Mouse (Mus musculus) urinary bladder, adult 18-20 months (tissue): Measurements from ENCODE around the gene Tbc1d22a.

Experiments used
- DNase-seq, 2 experiments: peaks; one replicate each; pipeline ENCODE4 v3.0.0; 2022; ENCODE audit warnings: low spot score in 2 of 2, mixed read lengths in 2 of 2

Gene Tbc1d22a

DNA sequence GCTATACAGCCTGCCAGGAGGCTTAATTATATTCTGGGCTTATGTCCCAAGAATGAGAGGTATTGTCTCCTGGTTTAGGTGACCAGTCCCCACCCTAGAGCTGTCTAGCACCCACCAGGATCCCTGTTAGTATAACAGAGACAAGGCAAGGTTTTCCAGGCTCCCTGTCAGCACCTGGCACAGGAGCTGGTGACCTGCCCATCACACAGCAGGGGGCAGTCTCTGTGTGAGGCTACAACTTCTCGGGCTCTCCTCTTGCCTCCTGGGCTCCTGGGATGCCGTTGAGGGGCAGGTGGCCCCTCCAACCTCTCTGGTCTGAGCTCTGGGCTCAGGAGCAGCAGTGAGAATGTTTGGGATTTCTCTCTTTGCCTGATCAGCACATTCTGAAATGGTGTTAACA, 171.2 kb downstream of the Tbc1d22a start:
- DNase-seq, result no peak

DNA sequence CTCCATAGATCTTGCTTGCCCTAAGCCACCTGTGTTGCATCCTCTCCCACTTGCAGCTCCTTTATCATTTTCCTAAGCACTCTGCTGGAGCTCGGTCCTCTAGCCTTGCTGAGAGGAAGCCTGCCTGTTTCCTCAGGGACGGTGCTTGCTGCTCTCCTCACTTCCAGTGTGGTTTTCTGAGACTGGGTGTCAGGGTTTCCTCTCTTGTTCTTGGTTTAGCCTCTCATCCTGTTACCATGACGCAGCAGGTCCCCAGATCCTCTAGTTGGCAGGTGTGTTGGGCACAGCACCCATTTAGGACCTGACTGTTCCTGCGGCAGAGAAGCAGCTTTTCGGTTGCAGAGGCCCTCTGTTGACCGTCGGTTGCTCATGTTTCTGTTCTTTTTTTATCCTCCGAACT, 172.1 kb downstream of the Tbc1d22a start:
- DNase-seq, result no peak

DNA sequence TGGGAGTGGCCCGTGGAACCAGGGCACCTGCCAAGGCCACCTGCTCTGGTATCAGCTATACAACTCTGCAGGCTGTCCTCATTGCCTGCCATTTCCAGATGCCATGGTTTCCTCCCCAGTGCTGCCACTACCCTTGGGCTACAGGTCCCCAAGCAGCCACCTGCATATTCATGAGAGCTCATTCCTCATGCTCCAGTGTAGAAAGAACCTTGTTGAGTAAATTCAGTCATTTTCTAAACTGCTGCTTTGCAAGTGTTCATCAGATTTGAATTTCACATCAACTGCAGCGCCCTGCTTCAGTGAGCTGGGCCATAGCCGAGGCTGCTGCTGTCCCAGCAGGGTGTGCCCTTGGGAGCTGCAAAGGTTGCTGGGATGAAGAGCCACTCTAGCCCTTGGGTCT, 174.3 kb downstream of the Tbc1d22a start:
- DNase-seq, result no peak

GRCm38 (mm10) chr15:86404866-86405265, 190.6 kb downstream of the Tbc1d22a start:
- DNase-seq, result no peak

DNA sequence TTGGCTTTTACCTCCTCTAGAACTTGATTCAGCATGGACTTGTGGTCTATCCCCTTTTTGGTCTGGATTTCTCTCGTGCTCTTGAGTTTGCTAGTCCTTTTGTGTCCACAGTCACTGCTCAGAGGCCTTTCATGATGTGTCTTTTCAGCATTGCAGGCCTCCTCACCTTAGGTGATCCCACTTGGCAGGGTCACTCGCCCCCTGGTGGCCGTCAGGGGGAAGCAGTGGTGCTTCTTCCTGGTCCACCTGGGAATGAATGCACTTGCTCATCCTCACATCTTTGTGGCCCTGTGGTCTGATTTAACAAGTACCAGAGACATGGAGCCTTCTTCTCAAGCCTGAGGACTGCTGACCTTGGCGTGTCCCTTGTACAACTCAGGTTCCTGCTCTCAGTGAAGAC, 191.3 kb downstream of the Tbc1d22a start:
- DNase-seq, result peak; percentile 30 to 37

GRCm38 (mm10) chr15:86409352-86409751, 195.1 kb downstream of the Tbc1d22a start:
- no peak for DNase-seq

DNA sequence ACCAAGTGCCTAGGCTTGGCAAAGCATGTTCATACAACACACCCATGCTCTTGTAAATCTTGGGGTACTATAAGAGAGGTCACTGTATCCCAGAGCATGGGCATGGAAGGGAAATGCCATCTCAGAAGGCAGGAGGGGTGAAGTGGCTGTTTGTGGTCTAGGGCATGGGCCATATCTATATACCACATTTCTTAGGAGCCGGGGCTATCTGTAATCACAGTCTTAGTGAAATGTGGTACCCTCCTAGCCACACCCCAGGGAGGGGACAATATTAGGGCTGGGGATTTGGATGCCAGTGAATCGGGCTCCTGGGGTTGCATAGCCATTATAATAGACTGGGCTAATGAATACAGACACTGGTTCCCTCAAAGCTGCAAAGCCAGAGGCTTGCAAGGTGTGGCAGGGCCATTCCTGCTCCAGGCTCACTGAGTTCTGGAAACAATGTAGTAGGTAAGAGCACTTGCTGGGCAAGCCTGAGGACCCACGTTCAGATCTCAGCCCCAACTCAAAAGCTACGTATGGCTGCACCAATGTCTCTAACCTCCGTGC, 197.3 kb downstream of the Tbc1d22a start:
- no peak for DNase-seq

DNA sequence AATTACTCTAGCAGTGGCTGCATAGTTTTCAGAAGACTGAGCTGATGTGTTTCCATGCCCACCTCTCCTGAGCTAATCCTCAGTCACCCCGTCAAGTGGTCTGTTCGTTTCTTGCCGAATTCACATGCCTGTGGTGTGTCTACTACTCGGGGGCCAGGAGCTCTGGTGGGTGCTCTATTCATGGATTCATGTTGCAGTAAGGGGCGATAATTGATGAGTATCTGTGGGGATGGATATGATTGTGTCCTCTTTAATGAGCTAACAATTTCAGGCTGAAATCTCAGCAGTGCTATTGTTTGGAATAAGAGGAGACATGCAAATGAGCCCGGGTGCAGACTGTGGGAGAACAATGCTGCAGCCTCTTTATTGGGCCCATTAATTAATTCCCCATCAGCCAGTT, 201.7 kb downstream of the Tbc1d22a start:
- no peak for DNase-seq

DNA sequence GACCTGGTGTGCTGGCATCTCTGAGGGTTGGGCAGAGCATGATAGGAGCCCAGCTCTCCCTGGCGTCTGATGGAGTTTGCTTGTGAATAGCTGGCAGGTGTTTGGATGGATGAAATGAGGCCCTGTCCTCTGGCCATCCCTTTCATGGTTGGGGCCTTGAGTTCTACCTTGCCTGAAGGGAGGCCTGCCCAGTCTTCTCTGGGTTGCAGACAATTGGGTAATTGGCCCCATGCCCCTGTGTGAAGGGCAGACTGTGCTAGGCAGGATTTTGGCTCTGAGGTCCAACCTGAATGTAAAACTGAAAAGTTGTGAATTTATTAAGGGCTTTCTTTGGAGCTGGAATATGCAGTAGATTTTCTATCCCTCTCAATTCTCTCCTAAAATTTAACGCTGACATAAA, 204.2 kb downstream of the Tbc1d22a start:
- no peak for DNase-seq

DNA sequence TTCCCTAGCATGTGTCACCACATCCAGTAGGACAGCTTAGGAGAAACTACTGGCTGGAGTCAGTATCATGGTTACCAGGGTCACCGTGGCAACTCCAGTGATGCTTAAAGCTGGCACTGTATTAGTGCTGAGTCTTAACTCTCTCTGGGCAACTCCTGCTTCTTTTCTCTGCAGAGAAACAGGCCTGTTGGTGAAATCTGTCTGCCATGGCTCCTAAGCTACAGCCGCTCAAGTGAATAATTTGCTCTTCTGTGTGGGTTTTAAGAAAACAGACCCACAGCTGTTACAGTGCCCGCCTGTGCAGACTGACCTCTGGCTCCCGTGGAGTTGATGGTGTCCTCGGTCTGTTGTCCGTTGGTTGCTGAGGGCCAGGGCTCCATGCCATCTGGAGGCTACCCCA, 205.4 kb downstream of the Tbc1d22a start:
- DNase-seq, result no peak

DNA sequence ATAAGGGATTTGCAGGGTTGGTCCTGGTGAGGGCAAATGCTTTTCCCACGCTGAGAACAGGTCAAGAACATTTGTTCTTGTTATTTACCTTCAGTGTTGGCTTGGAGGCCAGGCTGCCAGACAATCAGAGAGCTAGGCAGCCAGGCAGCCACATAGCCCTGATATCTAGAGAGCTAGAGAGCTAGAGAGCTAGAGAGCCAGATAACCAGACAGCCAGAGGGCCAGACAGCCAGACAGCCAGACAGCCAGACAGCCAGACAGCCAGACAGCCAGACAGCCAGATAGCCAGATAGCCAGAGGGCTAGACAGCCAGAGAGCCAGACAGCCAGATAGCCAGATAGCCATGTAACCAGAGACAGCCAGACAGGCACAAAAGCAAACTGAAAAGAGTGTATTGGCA, 208.6 kb downstream of the Tbc1d22a start:
- no peak for DNase-seq

DNA sequence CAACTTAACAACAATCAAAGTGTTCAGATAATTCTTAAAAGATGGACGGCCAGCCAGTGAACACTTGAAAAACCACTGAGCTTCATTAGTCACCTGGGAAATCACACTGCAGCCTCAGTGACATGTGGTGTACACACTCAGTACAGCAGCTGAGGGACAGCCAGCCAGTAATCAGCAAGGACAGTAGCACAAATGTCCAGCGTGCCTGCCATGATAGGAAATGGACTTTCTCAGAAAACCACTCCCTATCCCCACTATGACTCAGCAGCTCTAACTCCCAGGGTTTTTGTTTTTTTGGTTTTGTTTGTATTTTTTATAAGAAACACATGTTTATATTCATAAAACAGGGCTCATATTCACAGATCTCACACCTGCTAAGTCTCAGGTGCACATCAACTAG, 209.6 kb downstream of the Tbc1d22a start:
- no peak for DNase-seq

DNA sequence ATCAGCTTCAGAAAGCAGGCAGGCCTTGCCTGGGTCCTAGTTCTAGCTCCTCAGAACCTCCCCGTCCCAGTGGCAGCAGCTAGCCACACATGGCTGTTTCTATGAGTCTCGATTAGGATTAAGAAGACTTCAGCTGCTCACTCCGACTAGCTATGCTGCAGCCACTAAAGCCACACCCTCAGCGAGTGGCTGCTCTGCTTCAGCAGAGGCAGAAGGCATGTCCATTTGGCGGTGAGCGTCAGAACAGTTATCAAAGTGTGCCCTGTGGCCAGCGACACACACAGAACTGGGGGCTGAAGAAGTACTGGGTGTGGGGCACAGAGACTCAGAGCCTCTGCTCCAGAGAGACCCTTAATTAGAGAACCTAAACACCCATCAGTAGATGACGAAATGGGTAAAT, 210.7 kb downstream of the Tbc1d22a start:
- DNase-seq, result no peak

DNA sequence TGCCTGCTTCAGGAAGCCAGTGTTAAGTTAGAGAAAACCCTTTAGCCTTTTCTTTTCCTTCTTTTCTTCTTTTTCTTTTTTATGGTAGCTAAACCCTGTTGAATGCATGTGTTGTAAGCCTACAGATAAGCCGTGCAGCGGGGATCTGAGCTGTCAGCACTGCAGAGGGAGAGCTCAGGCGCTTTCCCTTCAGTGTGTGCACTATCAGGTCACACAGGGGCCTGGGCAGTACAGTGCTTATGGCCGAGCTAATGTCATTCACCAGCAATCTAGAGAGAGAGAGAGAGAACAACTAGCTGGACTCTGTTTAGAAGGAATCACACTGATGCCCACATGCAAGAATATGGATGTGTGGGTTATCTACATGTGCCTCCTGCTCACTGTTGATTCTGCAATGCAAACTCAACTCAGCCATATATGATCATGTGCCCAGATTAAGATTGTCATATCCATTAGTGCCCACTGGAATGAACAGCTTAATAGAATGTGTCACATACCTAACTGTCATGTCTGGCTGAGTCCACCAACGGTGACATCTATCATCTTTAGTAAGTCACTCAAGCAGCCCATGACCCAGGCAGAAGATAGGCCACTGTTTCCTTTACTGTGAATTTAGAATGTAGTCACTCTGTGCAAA, 212.2 kb downstream of the Tbc1d22a start:
- DNase-seq, result no peak

- no peak for DNase-seq
These were observed 213.2 kb downstream of the Tbc1d22a start for GRCm38 (mm10) chr15:86427439-86427838.

DNA sequence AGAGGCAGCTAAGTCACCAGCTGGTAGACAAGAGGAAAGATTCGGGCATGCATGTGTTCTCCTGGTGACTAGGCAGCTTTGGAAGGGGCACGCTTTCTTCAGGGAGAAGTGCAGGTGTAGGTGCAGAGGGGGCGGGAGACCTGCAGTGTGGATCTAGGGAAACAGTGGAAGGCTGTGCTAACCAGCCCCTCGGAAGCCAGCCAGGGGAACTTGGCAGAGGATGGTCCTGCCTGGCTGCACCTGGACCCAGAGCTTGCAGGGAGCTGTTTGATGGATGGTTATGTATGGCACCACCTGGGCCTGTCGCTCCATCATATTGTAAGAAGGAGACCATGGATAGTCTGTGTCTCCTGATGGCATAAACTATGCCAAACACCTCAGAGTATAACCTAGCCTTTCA, 214.2 kb downstream of the Tbc1d22a start:
- no peak for DNase-seq

DNA sequence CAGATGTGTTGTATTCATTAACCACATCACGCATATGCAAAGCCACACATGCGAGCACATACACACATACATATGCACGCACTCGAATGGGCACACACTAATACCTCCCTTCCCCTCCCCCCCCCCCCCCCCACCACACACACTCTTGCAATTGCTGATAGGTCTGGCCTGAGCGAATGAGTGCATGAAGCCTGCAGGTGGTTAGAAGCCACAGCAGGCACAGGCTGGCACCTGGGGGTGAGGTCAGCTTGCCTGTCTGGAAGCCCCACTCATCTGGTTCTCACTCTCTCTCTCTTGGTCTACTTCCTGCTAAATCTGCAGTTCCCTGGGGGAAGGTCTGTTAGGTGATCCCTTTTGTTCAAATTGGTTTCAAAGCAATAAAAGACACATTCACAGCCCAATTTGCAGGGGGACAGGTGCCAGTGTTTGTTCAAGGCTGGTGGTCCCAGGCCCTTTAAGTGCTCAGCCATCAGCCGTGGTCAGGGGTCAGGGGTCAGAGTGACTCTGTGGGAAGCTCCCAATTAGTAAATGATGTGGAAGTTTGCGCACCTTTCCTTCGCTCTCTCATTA, 215.6 kb downstream of the Tbc1d22a start:
- no peak for DNase-seq

DNA sequence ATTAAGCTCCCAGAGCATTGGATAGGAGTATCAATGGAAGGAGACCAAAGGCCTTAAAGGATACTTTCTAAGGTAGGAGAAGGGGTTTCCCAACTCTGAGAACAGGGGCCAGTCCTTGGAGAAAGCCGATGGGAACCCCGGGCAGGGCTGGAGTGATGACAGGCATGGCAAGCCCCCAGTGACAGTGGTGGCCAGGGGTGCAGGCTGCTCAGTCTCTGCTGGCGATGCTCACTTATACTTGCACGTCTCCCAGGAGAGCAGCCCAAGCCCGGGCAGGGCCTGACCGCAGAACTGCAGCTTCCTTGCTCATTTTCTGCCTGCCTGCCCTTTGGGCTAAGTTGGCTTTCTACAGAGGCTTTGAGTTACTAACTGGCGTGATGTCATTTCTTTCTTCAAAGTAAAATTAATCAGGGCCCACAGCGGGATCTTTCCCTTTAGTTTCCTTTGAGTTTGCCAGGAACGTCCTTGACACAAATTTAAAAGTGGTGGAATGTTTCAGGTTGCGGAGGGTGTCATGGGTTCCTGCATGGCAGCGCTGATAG, 217.4 kb downstream of the Tbc1d22a start:
- DNase-seq, result no peak

- no peak for DNase-seq
These were observed 218.5 kb downstream of the Tbc1d22a start for GRCm38 (mm10) chr15:86432791-86433190.

DNA sequence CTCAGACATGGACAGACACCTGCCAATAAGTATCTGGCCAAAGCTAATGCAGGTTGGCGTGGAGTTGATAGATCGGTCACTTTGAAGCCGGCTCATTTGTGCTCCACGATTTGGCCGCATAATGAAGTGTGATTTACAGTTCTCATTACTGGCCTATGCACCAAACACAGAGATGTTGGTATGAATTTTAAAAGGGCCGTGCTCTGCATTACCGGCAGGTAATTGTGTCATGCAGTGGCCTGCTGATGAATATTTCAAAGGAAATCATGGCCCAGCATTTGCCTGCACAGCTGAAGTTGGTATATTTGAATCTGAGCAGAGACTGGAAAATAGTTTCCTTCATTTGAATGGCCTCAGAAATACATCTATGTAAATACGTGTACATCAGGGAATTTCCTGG, 219.1 kb downstream of the Tbc1d22a start:
- no peak for DNase-seq

- no peak for DNase-seq
These were observed 220.0 kb downstream of the Tbc1d22a start for GRCm38 (mm10) chr15:86434241-86434640.

DNA sequence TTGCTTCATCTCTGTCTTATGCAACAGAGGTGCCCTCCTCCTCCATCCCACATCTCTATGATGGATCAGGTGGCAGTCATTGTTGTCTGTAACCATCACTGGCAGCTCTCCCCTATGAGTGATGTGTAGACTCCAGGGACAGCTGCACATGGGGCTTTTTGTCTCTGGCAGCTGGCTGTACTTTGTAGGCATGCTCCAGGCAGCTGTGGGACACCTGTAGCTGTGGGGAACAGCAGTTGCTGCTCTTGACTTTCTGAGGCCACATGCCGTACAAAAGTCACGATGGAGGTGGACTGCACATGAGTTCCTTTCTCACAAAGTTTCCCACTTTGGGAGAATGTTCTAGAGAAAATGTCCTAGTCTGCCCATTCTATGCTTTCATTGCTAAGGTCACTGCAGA, 223.1 kb downstream of the Tbc1d22a start:
- DNase-seq, result no peak

- no peak for DNase-seq
These were observed 224.9 kb downstream of the Tbc1d22a start for GRCm38 (mm10) chr15:86439015-86439796.
